Mouse (Mus musculus): Measurements from ENCODE around the gene Dpp6. TPM values are rescaled to one million over a fixed set of nuclear protein-coding genes. Genes with fewer than 3 reads are reported as not detected.
"Not testable (repeated sequence)": the region's sequence is repeated elsewhere in the genome, so short reads cannot be mapped to it uniquely, and the experiment has no call there.

Gene Dpp6
- total RNA-seq, 2 experiments from 2014 or later = not detected

DNA sequence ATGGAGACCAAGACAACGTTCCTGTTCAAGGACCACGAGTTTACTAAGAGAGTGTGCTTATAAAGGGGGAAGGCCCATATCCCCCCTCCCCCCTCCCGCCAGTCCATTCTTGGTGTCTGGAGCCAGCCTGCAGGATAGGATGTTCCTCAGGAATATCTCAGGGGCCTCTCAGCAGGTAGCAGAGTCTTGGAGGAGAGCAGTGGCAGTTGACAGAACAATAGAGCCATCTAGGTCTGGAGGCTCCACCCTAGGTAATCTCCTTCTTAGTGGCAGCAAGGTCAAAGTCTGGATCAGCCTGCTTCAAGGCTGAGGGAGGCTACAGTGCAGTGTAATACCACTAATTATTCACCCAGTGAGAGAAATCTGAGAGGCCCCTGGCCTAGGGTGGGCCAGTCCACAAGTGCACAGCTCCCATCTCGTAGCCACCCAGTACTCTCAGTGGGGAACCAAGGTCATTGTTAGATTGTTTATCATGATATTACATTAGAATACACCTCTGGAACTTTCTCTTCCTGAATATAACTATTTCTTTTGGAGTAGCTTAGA is 604.2 kb downstream of the Dpp6 start:
- no peak for DNase-seq (ENCODE audit: low spot score)
- intact Hi-C loops (cut with DNase I) = no loop called here

GRCm38 (mm10) chr5:27423766-27424165 is 606.8 kb downstream of the Dpp6 start:
- intact Hi-C loops (cut with DNase I) = no loop called here

DNA sequence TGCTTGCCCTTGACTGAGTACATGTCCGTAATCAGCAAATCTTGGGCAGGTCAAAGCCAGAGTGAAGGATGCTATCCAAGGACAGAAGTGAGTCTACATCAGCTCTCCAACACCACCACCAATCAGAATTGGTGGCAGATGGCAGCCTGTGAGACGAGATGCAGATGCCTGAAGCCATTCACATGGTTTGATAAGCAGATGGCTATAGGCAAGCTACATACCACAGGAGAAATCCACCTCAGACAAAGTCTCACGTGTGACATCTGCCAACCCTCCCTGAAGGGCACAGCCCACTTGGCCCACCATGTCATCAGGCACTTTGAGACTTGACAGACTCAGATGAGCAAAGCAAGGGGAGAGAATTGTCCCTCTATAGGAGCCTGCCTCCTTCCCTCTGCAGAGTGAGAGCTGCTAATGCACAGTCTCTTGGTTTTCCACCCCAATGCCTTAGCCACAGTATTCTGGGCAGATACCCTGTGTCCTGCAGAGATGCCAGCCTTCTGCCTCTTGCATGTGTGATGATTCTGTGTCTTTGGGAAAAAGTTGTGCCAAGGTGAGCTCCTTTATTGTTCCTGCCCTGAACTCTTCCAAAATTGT is 607.6 kb downstream of the Dpp6 start:
- intact Hi-C loops (cut with DNase I) = no loop called here
- DNase-seq (ENCODE audit: low spot score) = no peak

More at GRCm38 (mm10) chr5:27423766-27424165, 606.8 kb downstream of the Dpp6 start:
- no peak for DNase-seq (ENCODE audit: low spot score)

- no peak for DNase-seq (ENCODE audit: low spot score)
- intact Hi-C loops (cut with DNase I) = no loop called here
These were observed 609.2 kb downstream of the Dpp6 start for GRCm38 (mm10) chr5:27426200-27426599.

- DNase-seq (ENCODE audit: low spot score) = no peak
- intact Hi-C loops (cut with DNase I) = no loop called here
These were observed 616.6 kb downstream of the Dpp6 start for GRCm38 (mm10) chr5:27433584-27433983.

GRCm38 (mm10) chr5:27453201-27453845 is 636.3 kb downstream of the Dpp6 start:
- no peak for DNase-seq (ENCODE audit: low spot score)
- intact Hi-C loops (cut with DNase I) = no loop called here

DNA sequence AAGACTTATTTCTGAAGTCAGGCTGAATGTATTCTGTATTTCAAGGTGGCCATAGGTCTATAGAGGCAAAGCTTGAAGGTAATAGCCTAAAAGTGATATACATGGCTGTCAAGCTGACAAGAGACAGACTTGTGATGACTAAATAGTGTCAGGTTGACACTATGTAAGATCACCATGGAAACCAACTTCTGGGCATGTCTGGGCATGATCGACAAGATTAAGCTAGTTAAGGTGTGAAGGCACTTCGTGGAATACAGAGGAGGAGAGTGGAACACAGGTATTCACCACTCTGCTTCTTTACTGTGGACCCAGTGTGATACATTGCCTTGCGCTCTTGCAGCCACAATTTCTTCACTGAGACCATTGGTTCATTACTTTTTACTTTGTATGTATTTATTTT is 637.4 kb downstream of the Dpp6 start:
- intact Hi-C loops (cut with DNase I) = no loop called here
- DNase-seq (ENCODE audit: low spot score) = no peak

- intact Hi-C loops (cut with DNase I) = no loop called here
- DNase-seq (ENCODE audit: low spot score) = no peak
These were observed 640.0 kb downstream of the Dpp6 start for GRCm38 (mm10) chr5:27456981-27457380.

- intact Hi-C loops (cut with DNase I) = no loop called here
- DNase-seq (ENCODE audit: low spot score) = no peak
These were observed 640.7 kb downstream of the Dpp6 start for GRCm38 (mm10) chr5:27457686-27458085.

- intact Hi-C loops (cut with DNase I) = no loop called here
- DNase-seq (ENCODE audit: low spot score) = no peak
These were observed 658.0 kb downstream of the Dpp6 start for GRCm38 (mm10) chr5:27474964-27475465.

- DNase-seq (ENCODE audit: low spot score) = no peak
- intact Hi-C loops (cut with DNase I) = no loop called here
These were observed 664.7 kb downstream of the Dpp6 start for GRCm38 (mm10) chr5:27481706-27482105.

- intact Hi-C loops (cut with DNase I) = no loop called here
- no peak for DNase-seq (ENCODE audit: low spot score)
These were observed 669.1 kb downstream of the Dpp6 start for GRCm38 (mm10) chr5:27486138-27486537.

DNA sequence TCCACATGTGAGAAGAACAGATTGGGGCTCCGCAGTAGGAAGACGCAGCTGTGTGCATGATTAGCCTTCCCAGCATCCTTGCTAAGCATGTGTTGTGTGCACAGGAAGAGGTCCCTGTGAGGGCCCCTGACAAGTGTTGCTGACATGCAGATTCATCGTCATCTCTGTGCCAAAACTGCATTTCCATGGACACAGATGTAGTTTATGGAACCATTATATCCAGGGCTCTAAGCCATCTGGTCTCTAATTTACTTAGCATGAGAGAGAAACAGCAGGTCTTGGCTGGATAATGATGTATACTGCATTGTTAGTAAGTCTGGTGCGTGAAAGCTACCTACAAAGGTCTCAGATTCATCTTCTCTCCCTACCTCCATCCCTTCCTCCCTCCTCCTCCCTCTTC is 673.9 kb downstream of the Dpp6 start:
- intact Hi-C loops (cut with DNase I) = no loop called here
- DNase-seq (ENCODE audit: low spot score) = no peak

- intact Hi-C loops (cut with DNase I) = not testable (repeated sequence)
These were observed 684.3 kb downstream of the Dpp6 start, which contains the start of gene Speer4b for GRCm38 (mm10) chr5:27501338-27501737. TSS of gene Speer4b (minus strand) at chr5:27501438.

GRCm38 (mm10) chr5:27518716-27519115 is 701.7 kb downstream of the Dpp6 start:
- no peak for DNase-seq (ENCODE audit: low spot score)
- intact Hi-C loops (cut with DNase I) = no loop called here

More at GRCm38 (mm10) chr5:27501338-27501737, 684.3 kb downstream of the Dpp6 start, which contains the start of gene Speer4b:
- DNase-seq (ENCODE audit: low spot score) = not testable (repeated sequence)

DNA sequence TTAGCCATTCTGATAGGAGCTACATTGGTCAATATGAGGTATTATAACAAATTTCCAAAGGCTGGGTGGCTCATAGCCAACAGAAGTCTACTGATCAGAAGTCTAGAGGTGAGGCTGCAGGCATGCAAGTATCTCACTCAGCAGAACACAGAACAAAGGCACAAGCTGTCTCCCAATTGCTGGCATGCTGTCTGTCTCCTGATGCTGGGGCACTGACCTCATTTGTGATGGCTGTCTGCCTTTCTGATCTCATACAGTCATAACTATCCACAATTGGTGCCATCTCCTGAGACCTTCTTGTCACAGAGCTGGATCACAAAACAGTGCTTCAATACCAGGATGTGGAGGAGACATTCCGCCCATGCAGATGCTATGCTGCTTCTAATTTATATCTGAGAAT is 709.9 kb downstream of the Dpp6 start:
- intact Hi-C loops (cut with DNase I) = no loop called here
- no peak for DNase-seq (ENCODE audit: low spot score)

DNA sequence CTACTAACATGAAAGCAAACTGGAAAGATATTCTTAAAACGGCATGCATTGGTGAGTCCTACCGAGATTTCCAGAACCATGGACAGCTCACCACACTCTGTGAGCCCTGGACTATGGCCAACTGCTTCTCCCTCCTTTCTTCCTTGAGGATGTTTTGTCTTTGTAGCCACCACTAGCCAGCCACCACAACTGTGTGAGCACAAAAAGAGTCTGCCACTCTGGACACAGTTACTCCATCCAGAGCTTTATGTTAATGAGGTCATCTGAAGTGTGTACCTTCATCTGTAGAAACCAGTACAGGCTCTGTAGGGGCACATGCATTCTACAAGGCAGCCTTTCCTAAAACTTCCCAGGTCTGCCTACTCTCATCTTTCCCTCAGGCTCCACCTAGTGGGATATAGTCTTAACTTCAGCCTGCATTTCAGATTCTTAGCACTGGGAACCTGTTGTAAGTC is 727.8 kb downstream of the Dpp6 start:
- no peak for DNase-seq (ENCODE audit: low spot score)
- intact Hi-C loops (cut with DNase I) = loop anchor here (10.0 kb wide), 1 partner anchor 470 kb away; no protein-coding TSS in a partner anchor

GRCm38 (mm10) chr5:27549291-27549690 is 732.3 kb downstream of the Dpp6 start:
- intact Hi-C loops (cut with DNase I) = loop anchor here (10.0 kb wide), 1 partner anchor 474 kb away; no protein-coding TSS in a partner anchor

GRCm38 (mm10) chr5:27565700-27566099 is 748.7 kb downstream of the Dpp6 start:
- DNase-seq (ENCODE audit: low spot score) = no peak
- intact Hi-C loops (cut with DNase I) = no loop called here

More at GRCm38 (mm10) chr5:27549291-27549690, 732.3 kb downstream of the Dpp6 start:
- DNase-seq (ENCODE audit: low spot score) = no peak

GRCm38 (mm10) chr5:27587970-27588758 is 771.2 kb downstream of the Dpp6 start:
- no peak for DNase-seq (ENCODE audit: low spot score)
- intact Hi-C loops (cut with DNase I) = no loop called here
